Mouse (Mus musculus): Measurements from ENCODE around the gene Pygl. TPM values are rescaled to one million over a fixed set of nuclear protein-coding genes. Genes with fewer than 3 reads are reported as not detected.

The Pygl gene
- polyA plus RNA-seq, 1 experiment from 2014 or later = 9.3 TPM

GRCm38 (mm10) chr12:70247683-70248474, 16.6 kb upstream of the Pygl start:
- no peak for DNase-seq (ENCODE audit: low spot score)
- peaks cover 52% of the 10 kb centered on the region for H3K4me1 ChIP-seq (replicated peaks)
- H3K27me3 ChIP-seq (ENCODE audit: insufficient read depth, poor library complexity, severe bottlenecking) = no peaks in the 10 kb centered on the region
- WGBS = 49% methylated on average over 15 of the region's 15 CpGs
- no peak overlapping the region for H3K4me3 ChIP-seq
- H3K27ac ChIP-seq = peak overlapping the region; percentile 83
- no peaks in the 10 kb centered on the region for H3K9me3 ChIP-seq
- H3K36me3 ChIP-seq = peaks cover 11% of the 10 kb centered on the region; the same call in 1 of the 2 replicates

GRCm38 (mm10) chr12:70242550-70242949, 11.3 kb upstream of the Pygl start:
- Histone ChIP-seq H3K27ac (no peak overlapping the region), H3K27me3 (ENCODE audit: insufficient read depth, poor library complexity, severe bottlenecking) (no peaks in the 10 kb centered on the region), H3K4me3 (no peak overlapping the region), H3K36me3 (peaks cover 6% of the 10 kb centered on the region; the same call in 1 of the 2 replicates), H3K4me1 (replicated peaks) (peaks cover 11% of the 10 kb centered on the region), H3K9me3 (no peaks in the 10 kb centered on the region)
- no peak for DNase-seq (ENCODE audit: low spot score)
- WGBS = 86% methylated on average over 7 of the region's 7 CpGs

GRCm38 (mm10) chr12:70239741-70240140, 8.5 kb upstream of the Pygl start:
- no peak for DNase-seq (ENCODE audit: low spot score)
- Histone ChIP-seq H3K36me3 (no peaks in the 10 kb centered on the region), H3K27ac (no peak overlapping the region), H3K9me3 (no peaks in the 10 kb centered on the region), H3K4me1 (replicated peaks) (peaks cover 4% of the 10 kb centered on the region), H3K27me3 (ENCODE audit: insufficient read depth, poor library complexity, severe bottlenecking) (no peaks in the 10 kb centered on the region), H3K4me3 (no peak overlapping the region)
- WGBS = 80% methylated on average over 5 of the region's 5 CpGs

- no peaks in the 10 kb centered on the region for H3K36me3 ChIP-seq
- no peaks in the 10 kb centered on the region for H3K27me3 ChIP-seq (ENCODE audit: insufficient read depth, poor library complexity, severe bottlenecking)
- 82% methylated on average over 8 of the region's 8 CpGs for WGBS
- no peak overlapping the region for H3K27ac ChIP-seq
- H3K9me3 ChIP-seq = no peaks in the 10 kb centered on the region
- no peak overlapping the region for H3K4me3 ChIP-seq
- no peak for DNase-seq (ENCODE audit: low spot score)
- H3K4me1 ChIP-seq (replicated peaks) = peaks cover 5% of the 10 kb centered on the region
Measured at GRCm38 (mm10) chr12:70238604-70239003, 7.3 kb upstream of the Pygl start.

- H3K36me3 ChIP-seq = no peaks in the 10 kb centered on the region
Measured at GRCm38 (mm10) chr12:70234938-70235484, 3.7 kb upstream of the Pygl start.

GRCm38 (mm10) chr12:70234411-70234810, 3.1 kb upstream of the Pygl start:
- H3K27ac ChIP-seq = peak overlapping the region; percentile 26; the same call in 1 of the 2 replicates
- H3K27me3 ChIP-seq (ENCODE audit: insufficient read depth, poor library complexity, severe bottlenecking) = peaks cover 8% of the 10 kb centered on the region; the same call in 1 of the 2 replicates
- no peaks in the 10 kb centered on the region for H3K9me3 ChIP-seq
- H3K36me3 ChIP-seq = no peaks in the 10 kb centered on the region
- no peak overlapping the region for H3K4me3 ChIP-seq
- H3K4me1 ChIP-seq (replicated peaks) = peaks cover 19% of the 10 kb centered on the region
- WGBS = 31% methylated on average over 6 of the region's 6 CpGs
- DNase-seq (ENCODE audit: low spot score) = peak; percentile 73

More at GRCm38 (mm10) chr12:70234938-70235484, 3.7 kb upstream of the Pygl start:
- Histone ChIP-seq H3K27ac (peak overlapping the region; percentile 83), H3K4me1 (replicated peaks) (peaks cover 19% of the 10 kb centered on the region), H3K27me3 (ENCODE audit: insufficient read depth, poor library complexity, severe bottlenecking) (peaks cover 4% of the 10 kb centered on the region; the same call in 1 of the 2 replicates), H3K4me3 (peak overlapping the region; percentile 47), H3K9me3 (no peaks in the 10 kb centered on the region)
- 18% methylated on average over 13 of the region's 13 CpGs for WGBS
- DNase-seq (ENCODE audit: low spot score) = peak; percentile 81

- 88% methylated on average over 6 of the region's 6 CpGs for WGBS
Measured at GRCm38 (mm10) chr12:70233637-70234315, 2.5 kb upstream of the Pygl start.

GRCm38 (mm10) chr12:70232020-70232544, 794 bp upstream of the Pygl start:
- Histone ChIP-seq H3K4me1 (replicated peaks) (peaks cover 29% of the 10 kb centered on the region), H3K27me3 (ENCODE audit: insufficient read depth, poor library complexity, severe bottlenecking) (peaks cover 19% of the 10 kb centered on the region), H3K36me3 (no peaks in the 10 kb centered on the region), H3K4me3 (no peak overlapping the region), H3K9me3 (no peaks in the 10 kb centered on the region), H3K27ac (no peak overlapping the region)
- no peak for DNase-seq (ENCODE audit: low spot score)
- WGBS = 58% methylated on average over 5 of the region's 5 CpGs

More at GRCm38 (mm10) chr12:70233637-70234315, 2.5 kb upstream of the Pygl start:
- no peak for DNase-seq (ENCODE audit: low spot score)
- Histone ChIP-seq H3K27me3 (ENCODE audit: insufficient read depth, poor library complexity, severe bottlenecking) (peaks cover 10% of the 10 kb centered on the region; the same call in 1 of the 2 replicates), H3K36me3 (no peaks in the 10 kb centered on the region), H3K9me3 (no peaks in the 10 kb centered on the region), H3K4me1 (replicated peaks) (peaks cover 19% of the 10 kb centered on the region), H3K4me3 (no peak overlapping the region), H3K27ac (peak overlapping the region; percentile 26; the same call in 1 of the 2 replicates)

- no peak for DNase-seq (ENCODE audit: low spot score)
- H3K27me3 ChIP-seq (ENCODE audit: insufficient read depth, poor library complexity, severe bottlenecking) = peaks cover 37% of the 10 kb centered on the region
- 61% methylated on average over 11 of the region's 11 CpGs for WGBS
- H3K36me3 ChIP-seq = no peaks in the 10 kb centered on the region
- no peaks in the 10 kb centered on the region for H3K9me3 ChIP-seq
- H3K4me3 ChIP-seq = peak overlapping the region; percentile 61
- H3K27ac ChIP-seq = no peak overlapping the region
- peaks cover 36% of the 10 kb centered on the region for H3K4me1 ChIP-seq (replicated peaks)
Measured at GRCm38 (mm10) chr12:70228155-70228554, 3.1 kb downstream of the Pygl start.

- peaks cover 37% of the 10 kb centered on the region for H3K27me3 ChIP-seq (ENCODE audit: insufficient read depth, poor library complexity, severe bottlenecking)
- 1% methylated on average over 52 of the region's 52 CpGs for WGBS
- H3K27ac ChIP-seq = peak overlapping the region; percentile 81
Measured at GRCm38 (mm10) chr12:70227121-70227932, 4.0 kb downstream of the Pygl start.

GRCm38 (mm10) chr12:70226655-70227054, 4.6 kb downstream of the Pygl start:
- DNase-seq (ENCODE audit: low spot score) = no peak
- peak overlapping the region; percentile 61 for H3K4me3 ChIP-seq
- peaks cover 36% of the 10 kb centered on the region for H3K4me1 ChIP-seq (replicated peaks)
- H3K27ac ChIP-seq = peak overlapping the region; percentile 81
- peaks cover 37% of the 10 kb centered on the region for H3K27me3 ChIP-seq (ENCODE audit: insufficient read depth, poor library complexity, severe bottlenecking)
- 32% methylated on average over 5 of the region's 5 CpGs for WGBS
- no peaks in the 10 kb centered on the region for H3K36me3 ChIP-seq
- H3K9me3 ChIP-seq = no peaks in the 10 kb centered on the region

More at GRCm38 (mm10) chr12:70227121-70227932, 4.0 kb downstream of the Pygl start:
- H3K36me3 ChIP-seq = no peaks in the 10 kb centered on the region
- H3K4me3 ChIP-seq = peak overlapping the region; percentile 61
- peak; percentile 65 for DNase-seq (ENCODE audit: low spot score)
- no peaks in the 10 kb centered on the region for H3K9me3 ChIP-seq
- peaks cover 41% of the 10 kb centered on the region for H3K4me1 ChIP-seq (replicated peaks)

GRCm38 (mm10) chr12:70223331-70223730, 8.0 kb downstream of the Pygl start:
- WGBS = 69% methylated on average over 4 of the region's 4 CpGs
- Histone ChIP-seq H3K27ac (no peak overlapping the region), H3K27me3 (ENCODE audit: insufficient read depth, poor library complexity, severe bottlenecking) (peaks cover 23% of the 10 kb centered on the region), H3K36me3 (no peaks in the 10 kb centered on the region), H3K4me1 (replicated peaks) (peaks cover 28% of the 10 kb centered on the region), H3K9me3 (no peaks in the 10 kb centered on the region), H3K4me3 (no peak overlapping the region)
- no peak for DNase-seq (ENCODE audit: low spot score)

All from hindbrain, embryonic 10.5 days (tissue).